Mouse (Mus musculus) left cerebral cortex, postnatal 36 days (tissue): ENCODE data around the gene Mknk1. TPM values are rescaled to one million over a fixed set of nuclear protein-coding genes. Genes with fewer than 3 reads are reported as not detected.

Experiments used
- DNase-seq, 2 experiments: peaks; one replicate each; pipeline ENCODE4 v3.0.0; 2021 to 2022; ENCODE audit warnings: low spot score in 2 of 2, mixed read lengths in 1 of 2
- intact Hi-C: fragments of 180-260 bp; cut with DNase I; formaldehyde crosslinking; loops from one replicate; pipeline ENCODE4 v1.15.1; 2025
- total RNA-seq, 2 experiments: library from RNA; stranded (reverse); gene quantifications; 2 replicates each; pipeline ENCODE4 v1.2.3; 2021

Mknk1 gene
- total RNA-seq, 2 experiments from 2014 or later = 32.6 to 40.7 TPM

GRCm38 (mm10) chr4:115839956-115840355 is 958 bp downstream of the Mknk1 start:
- intact Hi-C loops = no loop called here
- DNase-seq = no peak

- no peak for DNase-seq
- intact Hi-C loops = no loop called here
These were observed 1.8 kb downstream of the Mknk1 start for GRCm38 (mm10) chr4:115840842-115841241.

GRCm38 (mm10) chr4:115846656-115847055 is 7.7 kb downstream of the Mknk1 start:
- DNase-seq = no peak
- intact Hi-C loops = no loop called here

GRCm38 (mm10) chr4:115847377-115847776 is 8.4 kb downstream of the Mknk1 start:
- intact Hi-C loops = no loop called here
- no peak for DNase-seq

- intact Hi-C loops = no loop called here
- DNase-seq = no peak
These were observed 9.1 kb downstream of the Mknk1 start for GRCm38 (mm10) chr4:115848083-115848482.

GRCm38 (mm10) chr4:115848990-115849677 is 10.1 kb downstream of the Mknk1 start:
- DNase-seq = no peak
- intact Hi-C loops = no loop called here

DNA sequence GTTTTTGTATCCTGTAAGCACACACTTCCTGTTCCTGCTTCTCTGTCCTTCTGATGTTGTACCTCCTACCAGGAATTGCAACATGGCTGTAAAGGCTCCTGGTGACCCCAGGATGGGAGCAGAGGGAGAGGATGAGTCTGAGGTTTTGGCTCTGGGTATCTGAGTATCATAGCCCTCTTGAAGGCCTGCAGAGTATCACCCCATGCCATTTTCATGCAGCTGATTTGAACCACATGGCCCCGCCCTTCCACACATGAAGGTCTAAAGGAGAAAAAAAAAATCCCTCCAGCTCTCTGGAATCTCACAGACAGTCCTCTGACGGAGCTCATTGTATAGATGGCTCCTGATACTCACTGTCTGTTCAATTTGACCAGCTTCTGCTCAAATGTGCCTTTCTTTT is 11.1 kb downstream of the Mknk1 start:
- intact Hi-C loops = no loop called here
- DNase-seq = no peak

GRCm38 (mm10) chr4:115850631-115851030 is 11.6 kb downstream of the Mknk1 start:
- intact Hi-C loops = no loop called here
- DNase-seq = no peak

DNA sequence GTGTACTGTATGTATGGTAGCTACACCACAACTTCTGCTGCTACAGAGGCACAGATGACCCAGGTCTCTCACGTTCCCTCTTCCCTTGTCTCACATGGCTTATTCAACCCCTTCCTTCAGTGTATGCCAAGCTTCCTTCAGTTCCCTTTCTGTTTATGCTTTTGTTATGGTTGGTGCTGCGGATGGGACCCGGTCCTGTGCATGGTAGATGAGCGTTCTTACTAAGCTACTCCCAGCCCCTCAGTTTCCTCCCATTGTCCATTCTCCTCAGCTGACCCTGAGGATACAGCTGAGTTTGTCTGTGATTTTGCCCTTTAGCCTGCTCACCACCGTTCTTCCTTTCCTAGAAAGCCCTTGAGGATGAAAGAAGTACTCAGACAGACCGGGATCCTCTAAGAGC is 12.6 kb downstream of the Mknk1 start:
- intact Hi-C loops = no loop called here
- DNase-seq = no peak

GRCm38 (mm10) chr4:115855100-115855499 is 16.1 kb downstream of the Mknk1 start:
- intact Hi-C loops = no loop called here

DNA sequence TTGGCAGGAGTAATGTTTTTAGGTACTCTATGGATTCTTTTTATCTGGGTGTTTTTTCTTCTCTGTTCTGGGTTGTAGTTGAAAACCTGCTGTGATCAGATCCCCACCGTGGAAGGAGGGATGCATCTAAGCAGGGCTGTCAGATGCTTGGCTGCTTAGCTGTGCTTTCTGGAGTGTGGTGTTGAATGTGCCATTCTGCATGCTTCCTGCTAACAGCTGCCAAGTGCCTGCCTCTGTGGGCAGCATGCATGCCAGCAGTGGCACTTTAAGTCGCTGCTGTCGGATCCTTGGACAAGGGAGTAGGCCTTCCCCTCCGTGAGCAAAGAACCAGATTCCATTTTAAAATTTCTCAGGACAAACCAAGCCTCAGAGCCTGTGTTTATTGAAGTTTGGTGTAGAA is 16.6 kb downstream of the Mknk1 start:
- intact Hi-C loops = no loop called here
- peak in 1 of 2 experiments; percentile 19 for DNase-seq

More at GRCm38 (mm10) chr4:115855100-115855499, 16.1 kb downstream of the Mknk1 start:
- no peak for DNase-seq

- intact Hi-C loops = no loop called here
These were observed 17.3 kb downstream of the Mknk1 start for GRCm38 (mm10) chr4:115856282-115856681.

GRCm38 (mm10) chr4:115857293-115857883 is 18.4 kb downstream of the Mknk1 start:
- intact Hi-C loops = no loop called here
- no peak for DNase-seq

More at GRCm38 (mm10) chr4:115856282-115856681, 17.3 kb downstream of the Mknk1 start:
- DNase-seq = no peak

GRCm38 (mm10) chr4:115863352-115863751 is 24.4 kb downstream of the Mknk1 start:
- DNase-seq = no peak
- intact Hi-C loops = no loop called here

GRCm38 (mm10) chr4:115863880-115864279 is 24.9 kb downstream of the Mknk1 start:
- intact Hi-C loops = no loop called here
- DNase-seq = no peak

GRCm38 (mm10) chr4:115869512-115870210 is 30.7 kb downstream of the Mknk1 start:
- no peak for DNase-seq
- intact Hi-C loops = no loop called here

GRCm38 (mm10) chr4:115873231-115873630 is 34.2 kb downstream of the Mknk1 start:
- no peak for DNase-seq
- intact Hi-C loops = no loop called here

- DNase-seq = no peak
- intact Hi-C loops = no loop called here
These were observed 39.2 kb downstream of the Mknk1 start for GRCm38 (mm10) chr4:115878216-115878678.

DNA sequence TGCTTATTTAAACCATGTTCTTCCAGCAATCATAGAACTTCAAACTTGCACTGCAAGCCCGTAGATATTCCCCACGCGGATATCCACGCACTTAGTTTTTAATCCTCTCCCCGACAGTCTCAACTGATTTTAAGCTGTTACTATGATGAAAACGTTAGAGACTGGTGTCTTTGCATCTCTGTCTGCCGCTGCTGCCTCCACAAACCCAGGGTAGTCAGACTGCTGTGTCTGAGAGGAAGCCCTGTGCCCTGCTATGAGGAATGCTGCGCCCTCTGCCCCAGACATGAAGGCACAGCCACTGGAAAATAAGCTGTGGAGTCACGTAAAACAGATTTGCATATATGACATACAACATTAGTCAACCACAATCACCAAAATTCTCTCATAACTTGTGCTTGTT is 39.8 kb downstream of the Mknk1 start:
- DNase-seq = no peak
- intact Hi-C loops = no loop called here

- DNase-seq = no peak
- intact Hi-C loops = no loop called here
These were observed 42.2 kb downstream of the Mknk1 start for GRCm38 (mm10) chr4:115881183-115881582.

DNA sequence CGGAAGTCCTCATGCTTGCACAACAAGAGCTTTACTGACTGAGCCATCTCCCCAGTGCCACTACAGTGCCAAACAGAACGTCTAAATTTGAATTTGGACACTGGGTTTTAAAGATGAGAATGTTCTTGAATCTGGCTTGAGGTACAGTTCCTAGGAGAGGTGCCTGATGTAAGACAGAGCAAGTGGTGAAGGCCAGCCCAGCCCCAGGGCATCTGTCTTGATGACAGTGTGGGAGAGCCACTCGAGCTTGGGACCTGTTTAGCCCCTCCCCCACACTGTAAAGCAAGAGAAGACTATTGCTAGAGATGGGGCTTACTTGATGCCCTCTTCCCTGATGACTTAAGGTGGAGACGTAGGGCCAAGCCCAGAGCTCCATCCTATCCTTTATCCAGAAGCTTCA is 43.2 kb downstream of the Mknk1 start:
- intact Hi-C loops = no loop called here

More for the DNA sequence above, 43.2 kb downstream of the Mknk1 start:
- DNase-seq = no peak
